In genomic region chr11:76593620-76594326, GRCm38 (mm10) we compare ENCODE assay signal across 12 mouse cellular contexts. TPM values are rescaled to one million over a fixed set of nuclear protein-coding genes. Genes with fewer than 3 reads are reported as not detected.
DNase-seq lines count a peak whose midpoint lies in the region; ATAC-seq lines count a peak whose summit lies in the region.
"Had no signal": no experiment of that assay in that cellular context is flagged by ENCODE, and none has a peak within 500 bp of the region (broad histone marks: within the 10 kb centered on the region; RNA-seq: fewer than 3 reads in every experiment).

No protein-coding gene starts in this region.

- no peak overlapping the region for H3K4me3 ChIP-seq in embryonic facial prominence, embryonic 13.5 days
- H3K4me3 ChIP-seq in embryonic facial prominence, embryonic 10.5 days = no peak overlapping the region
- H3K4me3 ChIP-seq in midbrain, embryonic 15.5 days = no peak overlapping the region
- H3K4me3 ChIP-seq in midbrain, embryonic 11.5 days (ENCODE audit: low read depth, low read length) = no peak overlapping the region
- H3K4me3 ChIP-seq in liver, embryonic 15.5 days (replicated peaks) = no peak overlapping the region
- H3K4me3 ChIP-seq: limb, embryonic 15.5 days had no signal

- H3K36me3 ChIP-seq in embryonic facial prominence, embryonic 13.5 days = no peaks in the 10 kb centered on the region
- H3K36me3 ChIP-seq in embryonic facial prominence, embryonic 10.5 days (replicated peaks) = no peaks in the 10 kb centered on the region
- H3K36me3 ChIP-seq in midbrain, embryonic 15.5 days (replicated peaks) = no peaks in the 10 kb centered on the region
- no peaks in the 10 kb centered on the region for H3K36me3 ChIP-seq in midbrain, embryonic 11.5 days (ENCODE audit: control insufficient read depth, insufficient read depth, low read length)
- H3K36me3 ChIP-seq in liver, embryonic 15.5 days (replicated peaks) = no peaks in the 10 kb centered on the region
- H3K36me3 ChIP-seq in splenic B cell, adult 2 months (ENCODE audit: control insufficient read depth, insufficient read depth, low read length, poor library complexity, severe bottlenecking) = no peaks in the 10 kb centered on the region
- H3K36me3 ChIP-seq: limb, embryonic 15.5 days had no signal

- H3K4me1 ChIP-seq in embryonic facial prominence, embryonic 13.5 days = peaks cover 7% of the 10 kb centered on the region
- peaks cover 11% of the 10 kb centered on the region for H3K4me1 ChIP-seq in embryonic facial prominence, embryonic 10.5 days
- peaks cover 9% of the 10 kb centered on the region for H3K4me1 ChIP-seq in midbrain, embryonic 15.5 days
- H3K4me1 ChIP-seq in midbrain, embryonic 11.5 days (ENCODE audit: control insufficient read depth, insufficient read depth, low read length) = no peaks in the 10 kb centered on the region
- peaks cover 21% of the 10 kb centered on the region for H3K4me1 ChIP-seq in liver, embryonic 15.5 days (replicated peaks)
- H3K4me1 ChIP-seq: limb, embryonic 15.5 days had no signal

- H3K9ac ChIP-seq in embryonic facial prominence, embryonic 13.5 days = 0 out of 2 replicates have a peak overlapping the region, but pooled peaks have one; percentile 28
- no peak overlapping the region for H3K9ac ChIP-seq in midbrain, embryonic 15.5 days
- no peak overlapping the region for H3K9ac ChIP-seq in midbrain, embryonic 11.5 days (ENCODE audit: low read length)
- no peak overlapping the region for H3K9ac ChIP-seq in liver, embryonic 15.5 days
- H3K9ac ChIP-seq: limb, embryonic 15.5 days had no signal

- no peak for ATAC-seq in embryonic facial prominence, embryonic 13.5 days (ENCODE audit: insufficient number of reproducible peaks, insufficient read depth, low FRiP score, low TSS enrichment, low read depth)
- ATAC-seq in midbrain, embryonic 15.5 days (replicated peaks) = no peak
- no peak for ATAC-seq in midbrain, embryonic 11.5 days (ENCODE audit: low FRiP score)
- peak; percentile 73 for ATAC-seq in liver, embryonic 15.5 days (ENCODE audit: insufficient read depth)
- no peak for ATAC-seq in CD4-positive, CD25-positive, alpha-beta regulatory T cell, adult 4 months
- ATAC-seq: intestine, embryonic 16.5 days had no signal

- H3K9me3 ChIP-seq in embryonic facial prominence, embryonic 13.5 days = no peaks in the 10 kb centered on the region
- no peaks in the 10 kb centered on the region for H3K9me3 ChIP-seq in embryonic facial prominence, embryonic 10.5 days
- no peaks in the 10 kb centered on the region for H3K9me3 ChIP-seq in midbrain, embryonic 15.5 days
- H3K9me3 ChIP-seq in midbrain, embryonic 11.5 days (ENCODE audit: control insufficient read depth, low read length) = no peaks in the 10 kb centered on the region
- H3K9me3 ChIP-seq in liver, embryonic 15.5 days (replicated peaks) = no peaks in the 10 kb centered on the region
- H3K9me3 ChIP-seq: limb, embryonic 15.5 days had no signal

- no peak overlapping the region for H3K27ac ChIP-seq in embryonic facial prominence, embryonic 13.5 days
- H3K27ac ChIP-seq in embryonic facial prominence, embryonic 10.5 days (replicated peaks) = no peak overlapping the region
- peak overlapping the region; percentile 28; the same call in 1 of the 2 replicates for H3K27ac ChIP-seq in midbrain, embryonic 15.5 days
- H3K27ac ChIP-seq in midbrain, embryonic 11.5 days (ENCODE audit: low read depth, low read length) = no peak overlapping the region
- peak overlapping the region; percentile 15; the same call in 1 of the 2 replicates for H3K27ac ChIP-seq in liver, embryonic 15.5 days (replicated peaks)
- H3K27ac ChIP-seq: limb, embryonic 15.5 days had no signal

- WGBS in embryonic facial prominence, embryonic 13.5 days = 56% methylated on average over 4 of the region's 4 CpGs
- WGBS in embryonic facial prominence, embryonic 10.5 days = 50% methylated on average over 4 of the region's 4 CpGs
- 55% methylated on average over 4 of the region's 4 CpGs for WGBS in midbrain, embryonic 15.5 days
- WGBS in midbrain, embryonic 11.5 days = 52% methylated on average over 4 of the region's 4 CpGs
- 18% methylated on average over 4 of the region's 4 CpGs for WGBS in liver, embryonic 15.5 days (ENCODE audit: insufficient replicate concordance)

- no peaks in the 10 kb centered on the region for H3K27me3 ChIP-seq in embryonic facial prominence, embryonic 13.5 days
- H3K27me3 ChIP-seq in embryonic facial prominence, embryonic 10.5 days (replicated peaks; ENCODE audit: low read depth, poor library complexity, severe bottlenecking) = no peaks in the 10 kb centered on the region
- no peaks in the 10 kb centered on the region for H3K27me3 ChIP-seq in midbrain, embryonic 15.5 days (replicated peaks)
- no peaks in the 10 kb centered on the region for H3K27me3 ChIP-seq in midbrain, embryonic 11.5 days (ENCODE audit: control insufficient read depth, insufficient read depth, low read length)
- H3K27me3 ChIP-seq in liver, embryonic 15.5 days = no peaks in the 10 kb centered on the region
- no peaks in the 10 kb centered on the region; the same call in 1 of the 2 replicates for H3K27me3 ChIP-seq in splenic B cell, adult 2 months (ENCODE audit: control insufficient read depth, insufficient read depth, low read length, poor library complexity, severe bottlenecking)
- H3K27me3 ChIP-seq: limb, embryonic 15.5 days had no signal

- H3K4me2 ChIP-seq in embryonic facial prominence, embryonic 13.5 days = no peak overlapping the region
- no peak overlapping the region for H3K4me2 ChIP-seq in midbrain, embryonic 15.5 days
- H3K4me2 ChIP-seq in midbrain, embryonic 11.5 days = no peak overlapping the region
- no peak overlapping the region for H3K4me2 ChIP-seq in liver, embryonic 15.5 days
- H3K4me2 ChIP-seq: limb, embryonic 15.5 days had no signal

- DNase-seq in embryonic facial prominence, embryonic 10.5 days (ENCODE audit: low spot score) = no peak
- DNase-seq in midbrain, embryonic 11.5 days (ENCODE audit: low spot score, missing footprints) = no peak
- DNase-seq in splenic B cell, adult 2 months (ENCODE audit: low read depth, low spot score) = peak; percentile 71
- DNase-seq in ovary, postnatal 36 days (ENCODE audit: low spot score) = no peak
- DNase-seq: adrenal gland, postnatal 14 days; cerebellum, adult 9-11 months had no signal

RNA-seq across cellular contexts. Expression of gene Abr, which starts 28.3 kb away (rescaled TPM):
- polyA plus RNA-seq in embryonic facial prominence, embryonic 13.5 days (2015; fragmentation: Nextera tagmentation; extraction: Ambion mirVana) = 35.5 and 39.1 TPM in 2 replicates
- polyA plus RNA-seq in embryonic facial prominence, embryonic 10.5 days (2016; fragmentation: Nextera tagmentation; extraction: Ambion mirVana) = 29.6 and 34.6 TPM in 2 replicates
- 127 and 128 TPM in 2 replicates for polyA plus RNA-seq in midbrain, embryonic 15.5 days (2015; fragmentation: Nextera tagmentation; extraction: Ambion mirVana)
- 41.4 and 41.9 TPM in 2 replicates for polyA plus RNA-seq in midbrain, embryonic 11.5 days (2014; fragmentation: Nextera tagmentation; extraction: Ambion mirVana)
- 3.9 and 4.3 TPM in 2 replicates for polyA plus RNA-seq in liver, embryonic 15.5 days (2015; fragmentation: Nextera tagmentation; extraction: Ambion mirVana)
- polyA plus RNA-seq in CD4-positive, CD25-positive, alpha-beta regulatory T cell, adult 4 months (2017; shearing (Covaris generic)) = 10 to 100 TPM; 14.5 to 14.6 TPM

Comparison
In these comparisons a context has a peak if more than half of its experiments do, and no peak if none do; other contexts are left out.
1. H3K27ac ChIP-seq: peak in midbrain, embryonic 15.5 days (single experiment) and liver, embryonic 15.5 days (single experiment); none in embryonic facial prominence, embryonic 13.5 days (single experiment), embryonic facial prominence, embryonic 10.5 days (single experiment) and midbrain, embryonic 11.5 days (single experiment).